Mouse (Mus musculus) stomach, postnatal 0 days (tissue): ENCODE data around the gene Pheta1.

ENCODE experiments used
- CTCF ChIP-seq: IDR thresholded peaks from 2 replicates; pipeline ENCODE4 v1.5.1; 2016; ENCODE audit warnings: antibody characterized with exemption, low read depth, mild to moderate bottlenecking, moderate library complexity
- EP300 ChIP-seq: optimal IDR thresholded peaks from 2 replicates; pipeline ENCODE3; 2016; ENCODE audit warnings: antibody characterized with exemption

DNA sequence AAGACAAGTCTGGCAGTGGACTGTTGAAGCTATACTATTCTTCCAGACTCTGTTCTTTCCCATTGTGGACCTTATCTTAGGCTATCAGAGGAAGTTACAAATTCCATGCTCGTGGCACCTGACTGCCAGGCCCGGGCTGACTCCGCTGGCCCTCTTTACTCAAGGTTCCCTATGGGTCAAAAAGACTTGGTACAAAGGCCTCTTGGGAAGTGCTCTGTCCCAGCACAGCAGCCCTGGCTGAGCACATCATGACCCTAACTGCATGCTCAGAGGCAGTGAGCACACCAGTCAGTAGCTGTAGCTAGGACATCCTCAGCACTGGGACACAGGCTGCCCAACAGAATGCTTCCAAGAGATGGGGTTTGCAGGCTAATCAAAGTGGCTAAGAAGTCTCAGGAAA is 28.1 kb upstream of the Pheta1 start:
- no peak for TF ChIP-seq CTCF
- TF ChIP-seq EP300 = no peak
